Mouse (Mus musculus): ENCODE data around the gene Chd1l. TPM values are rescaled to one million over a fixed set of nuclear protein-coding genes. Genes with fewer than 3 reads are reported as not detected.

The Chd1l gene
- polyA plus RNA-seq (2017; shearing (Covaris generic)) = 10 to 100 TPM; 35.2 to 54.5 TPM

DNA sequence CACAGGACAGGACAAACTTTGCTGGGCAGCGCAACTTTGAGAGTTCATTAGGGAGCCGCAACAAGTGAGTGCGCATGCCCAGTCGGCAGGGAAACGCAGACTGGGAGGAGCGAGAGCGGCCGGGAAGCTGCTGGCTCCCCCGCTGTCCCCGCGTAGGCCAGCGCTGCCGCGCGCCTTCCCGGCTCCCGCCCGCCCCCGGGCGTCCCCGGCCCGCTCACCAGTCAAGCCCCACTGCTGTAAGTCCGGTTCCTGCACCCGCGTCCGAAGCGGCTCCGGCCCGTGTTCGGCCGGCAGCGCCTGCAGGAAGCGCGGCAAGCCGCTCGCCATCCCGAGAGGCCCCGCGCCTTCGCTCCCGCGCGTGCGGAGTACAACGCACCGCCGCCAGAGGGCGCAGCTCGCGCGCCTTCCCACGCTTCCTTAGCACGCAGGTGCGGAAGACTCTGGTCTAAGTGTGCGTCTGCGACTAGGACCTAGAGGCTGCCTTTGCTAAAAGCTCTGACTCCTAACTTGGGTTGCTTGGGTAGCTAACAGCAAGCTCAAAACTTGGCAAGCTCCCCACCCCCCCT is at the start of gene Chd1l:
TSS of gene Chd1l (minus strand) at position 359 of the 566 bp plus-strand sequence.

DNA sequence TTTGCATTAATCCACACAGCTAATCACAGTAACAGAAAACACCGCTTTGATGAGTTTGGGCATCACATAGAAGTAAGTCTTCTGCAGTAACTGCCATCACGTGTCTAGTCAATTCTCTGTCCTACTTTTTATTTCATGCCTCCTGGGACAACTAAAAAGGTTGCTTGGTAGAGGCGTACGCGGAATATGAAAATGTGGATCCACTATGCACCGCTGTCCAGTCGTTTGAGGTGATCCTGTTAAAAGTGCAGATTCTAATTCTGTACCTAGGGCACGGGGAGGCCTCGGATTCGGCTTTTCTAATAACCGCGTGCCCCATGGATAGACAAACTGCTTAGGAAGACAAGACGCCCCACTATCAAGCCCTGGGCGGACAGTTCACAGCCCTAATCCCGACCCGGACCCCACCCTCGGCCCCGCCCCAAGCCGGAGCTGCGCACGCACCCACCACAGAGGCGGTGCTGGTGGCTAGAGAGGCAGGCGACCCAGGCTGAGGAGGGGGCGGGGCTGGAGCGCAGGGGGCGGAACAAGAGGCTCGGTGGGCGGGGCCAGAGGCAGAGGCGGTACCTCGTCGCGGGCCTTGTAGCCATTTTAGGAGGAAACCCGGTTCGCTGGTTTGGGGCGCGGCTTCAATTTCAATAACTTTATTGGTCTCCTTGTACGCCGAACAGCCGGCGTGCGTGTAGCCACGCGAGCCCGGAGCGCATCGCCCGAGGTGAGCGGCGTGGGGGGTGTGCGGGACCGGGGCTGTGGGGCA is 47.8 kb upstream of the Chd1l start, which contains the start of gene Prkab2:
TSS of gene Prkab2 (plus strand) at position 539 of the 757 bp plus-strand sequence.

DNA sequence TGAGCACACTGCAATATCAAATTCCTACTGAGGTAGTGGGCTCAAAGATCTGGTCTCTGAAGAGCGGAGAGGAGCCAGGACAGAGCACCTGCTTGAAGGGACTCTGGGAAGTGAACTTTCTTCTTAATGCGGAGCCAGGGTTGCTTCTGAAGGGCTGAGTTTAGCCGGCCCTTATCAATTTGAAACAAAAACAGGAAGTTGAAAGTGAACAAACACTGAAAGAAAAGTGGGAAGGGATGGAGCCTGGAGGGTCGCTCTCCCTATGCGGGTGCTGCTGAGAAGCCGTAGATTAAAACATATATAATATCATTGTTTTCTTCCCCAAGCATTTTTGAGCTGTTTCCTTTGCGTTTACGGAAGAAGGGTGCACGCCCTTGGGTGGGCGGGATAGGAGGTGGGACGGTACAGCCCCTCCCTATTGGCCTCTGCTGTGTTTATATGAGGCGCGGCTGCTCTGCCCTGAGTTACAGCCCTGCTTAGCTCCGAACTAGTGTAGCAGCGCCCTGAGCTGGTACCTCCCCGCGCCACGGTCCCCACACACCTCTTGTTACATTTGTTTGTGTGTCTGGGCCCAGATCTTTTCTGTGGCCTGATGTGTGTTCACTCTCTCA is 18.5 kb upstream of the Chd1l start, which contains the start of gene Fmo5:
TSS of gene Fmo5 (plus strand) at position 414 of the 611 bp plus-strand sequence.

Other genes with a start within 250 kb of the Chd1l start
- gene Olfr1402, start 188.2 kb downstream of the Chd1l start, polyA plus RNA-seq (2017; shearing (Covaris generic)) = under 1 TPM in 1 of 2 experiments, not detected in 1; 0.04 TPM
- 10 to 100 TPM; 15.7 to 16.1 TPM for gene Fmo5, start 18.6 kb upstream of the Chd1l start, polyA plus RNA-seq (2017; shearing (Covaris generic))
- 1 to 10 TPM; 2.1 to 4.7 TPM for gene Prkab2, start 48.0 kb upstream of the Chd1l start, polyA plus RNA-seq (2017; shearing (Covaris generic))
- not detected for gene Gm17651, start 64.5 kb upstream of the Chd1l start, polyA plus RNA-seq (2017; shearing (Covaris generic))